Mouse (Mus musculus) brain, adult 2 months (tissue): Measurements from ENCODE around the gene Lrch1.

ENCODE experiments used
- DNase-seq: peaks from one replicate; pipeline ENCODE4 v3.0.0; 2011; ENCODE audit warnings: low read depth, low spot score

Gene Lrch1

GRCm38 (mm10) chr14:74946751-74947375, 813 bp downstream of the Lrch1 start:
- peak; percentile 91 for DNase-seq

- no peak for DNase-seq
Observed at GRCm38 (mm10) chr14:74946321-74946750, 1.3 kb downstream of the Lrch1 start.

- DNase-seq = peak; percentile 55
Observed at GRCm38 (mm10) chr14:74945266-74946215, 2.1 kb downstream of the Lrch1 start.

GRCm38 (mm10) chr14:74944128-74944755, 3.4 kb downstream of the Lrch1 start:
- DNase-seq = no peak

- no peak for DNase-seq
Observed at GRCm38 (mm10) chr14:74943581-74944117, 4.0 kb downstream of the Lrch1 start.

DNA sequence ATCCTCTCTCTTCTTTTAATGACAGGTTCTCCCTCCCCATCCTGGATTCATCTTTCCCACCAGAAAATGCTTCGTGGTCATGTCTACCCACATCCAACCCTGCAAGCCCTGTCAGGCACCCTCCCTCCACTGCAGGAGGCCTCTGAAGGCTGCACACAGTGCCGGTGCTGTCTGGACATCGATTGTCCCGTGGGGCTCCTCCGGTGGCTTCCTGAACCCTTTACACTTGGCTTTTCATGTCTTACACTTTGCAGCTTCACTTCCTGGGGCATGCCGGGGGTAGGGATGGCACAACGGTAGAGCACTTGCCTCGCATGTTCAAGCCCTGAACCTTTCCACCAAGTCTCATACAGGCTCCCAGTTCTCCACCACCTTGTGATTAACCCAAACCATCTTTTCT, 4.7 kb downstream of the Lrch1 start:
- no peak for DNase-seq

DNA sequence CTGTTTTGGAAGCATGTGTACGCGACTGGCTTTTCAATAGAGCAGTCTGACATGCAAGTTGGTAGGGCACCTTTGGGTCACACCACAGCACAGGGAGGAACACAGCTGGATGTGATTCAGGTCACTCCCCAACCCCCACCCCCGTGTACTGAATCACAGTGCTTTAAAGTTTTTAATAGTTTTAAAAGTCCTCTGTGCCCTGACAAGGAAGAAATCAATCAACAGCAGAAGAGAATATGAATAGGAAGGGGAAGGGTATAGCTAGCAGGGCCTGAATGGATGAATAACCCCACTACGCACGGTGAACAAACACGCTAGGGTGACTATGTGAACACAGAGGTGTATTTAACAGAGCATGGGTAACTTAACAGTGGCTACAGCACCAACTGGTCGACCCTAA, 6.1 kb downstream of the Lrch1 start:
- DNase-seq = no peak

GRCm38 (mm10) chr14:74940741-74941140, 6.9 kb downstream of the Lrch1 start:
- DNase-seq = no peak

DNA sequence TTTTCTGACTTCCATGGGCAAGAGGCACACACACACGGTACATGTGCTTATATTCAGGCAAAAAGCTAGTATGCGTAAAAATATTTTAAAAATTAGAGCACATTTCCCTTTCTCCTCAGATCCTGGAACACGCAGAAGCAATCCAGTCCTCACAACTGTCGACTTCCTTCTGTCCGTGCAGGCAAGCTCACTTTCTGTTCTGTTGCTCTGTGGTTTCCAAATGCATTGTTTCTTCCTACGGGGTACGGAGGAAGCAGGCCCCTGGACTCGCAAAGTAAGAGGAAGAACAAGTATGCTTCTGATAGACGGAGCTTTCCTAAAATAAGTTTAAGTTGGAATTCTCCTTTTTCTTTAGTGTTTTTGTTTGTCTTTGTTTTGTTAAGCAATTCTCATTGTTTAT, 8.3 kb downstream of the Lrch1 start:
- peak; percentile 31 for DNase-seq

DNA sequence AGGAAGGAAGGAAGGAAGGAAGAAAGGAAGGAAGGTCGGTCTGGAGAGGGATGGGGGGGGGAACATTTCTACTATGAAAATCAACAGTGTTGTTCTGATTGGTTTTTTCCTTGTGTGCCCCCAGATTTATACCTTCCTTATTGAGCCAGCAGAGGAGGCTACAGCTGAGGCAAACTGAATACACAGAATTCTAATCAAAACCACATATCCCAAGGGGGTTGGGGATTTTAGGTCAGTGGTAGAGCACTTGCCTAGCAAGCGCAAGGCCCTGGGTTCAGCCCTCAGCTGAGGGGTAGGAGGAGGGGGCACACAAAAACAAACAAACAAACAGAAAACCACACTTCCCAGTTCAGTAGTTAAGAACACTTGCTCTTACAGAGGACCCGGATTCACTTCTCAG, 8.8 kb downstream of the Lrch1 start:
- no peak for DNase-seq

- no peak for DNase-seq
Observed at GRCm38 (mm10) chr14:74936557-74937261, 11.0 kb downstream of the Lrch1 start.

GRCm38 (mm10) chr14:74935111-74935510, 12.6 kb downstream of the Lrch1 start:
- DNase-seq = no peak

DNA sequence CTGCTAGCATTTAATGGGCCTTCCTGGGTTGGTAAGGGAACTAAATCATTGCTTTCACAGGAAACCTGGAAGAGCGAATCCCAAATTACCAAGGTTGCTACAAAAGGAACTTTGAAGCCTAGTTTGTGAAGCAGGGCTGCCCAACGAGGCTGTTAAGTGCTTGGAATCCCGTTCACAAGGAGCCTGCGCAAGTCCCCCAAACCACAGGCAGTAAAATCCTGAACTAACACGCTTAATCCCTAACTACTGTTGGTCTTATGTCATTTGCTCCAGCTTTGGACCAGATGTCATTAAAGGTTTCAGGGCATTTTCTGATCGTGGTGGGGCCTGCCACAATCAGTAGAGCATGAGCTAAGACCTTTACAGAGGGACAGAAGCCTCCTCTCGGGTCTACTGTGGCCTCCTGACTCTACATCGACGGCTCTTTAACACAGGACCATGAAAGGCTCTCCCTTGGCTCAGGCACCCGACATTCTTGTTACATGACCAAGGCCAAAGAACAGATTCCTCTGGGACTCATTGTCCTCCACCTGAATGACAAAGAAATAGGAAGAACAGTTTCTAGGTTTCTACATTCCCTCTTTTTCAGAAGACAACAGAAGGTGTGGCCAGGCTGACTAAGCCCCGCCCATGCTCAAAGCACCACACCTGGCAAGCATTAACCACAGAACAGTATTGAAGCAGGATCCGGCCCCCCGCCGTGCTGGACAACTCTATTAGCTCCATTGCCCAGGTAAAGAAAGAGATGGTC, 13.5 kb downstream of the Lrch1 start:
- no peak for DNase-seq

GRCm38 (mm10) chr14:74929739-74930138, 17.9 kb downstream of the Lrch1 start:
- DNase-seq = no peak

DNA sequence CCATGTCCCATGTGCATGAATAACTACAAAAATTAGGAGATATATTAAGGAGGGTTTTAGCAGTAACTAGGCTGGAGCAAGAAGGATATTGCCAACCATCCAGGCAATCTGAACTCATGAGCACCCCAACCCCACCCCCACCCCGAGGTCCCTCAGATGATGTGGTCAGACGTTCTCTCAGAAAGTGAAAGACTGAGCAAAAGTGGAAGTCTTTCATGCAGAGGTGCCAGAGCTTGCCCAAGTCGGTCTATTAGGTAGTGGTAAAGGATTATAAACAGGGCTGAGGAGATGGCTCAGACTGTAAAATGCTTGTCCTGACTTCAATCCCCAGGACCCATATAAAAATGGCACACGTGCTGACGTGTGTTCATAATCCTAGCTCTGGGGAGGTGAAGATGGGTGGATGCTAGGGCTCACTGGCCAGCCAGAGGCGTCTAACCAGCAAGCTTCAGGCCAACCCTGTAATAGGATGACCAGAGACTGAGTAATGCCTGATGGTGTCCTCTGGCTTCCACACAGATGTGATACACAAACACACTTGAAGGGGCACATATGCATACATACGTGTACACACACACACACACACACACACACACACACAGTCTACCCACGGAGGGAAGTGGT, 18.8 kb downstream of the Lrch1 start:
- DNase-seq = no peak

- no peak for DNase-seq
Observed at GRCm38 (mm10) chr14:74926899-74927571, 20.6 kb downstream of the Lrch1 start.

GRCm38 (mm10) chr14:74925951-74926517, 21.6 kb downstream of the Lrch1 start:
- peak; percentile 60 for DNase-seq

- DNase-seq = no peak
Observed at GRCm38 (mm10) chr14:74924521-74924920, 23.2 kb downstream of the Lrch1 start.

- DNase-seq = no peak
Observed at GRCm38 (mm10) chr14:74924031-74924430, 23.6 kb downstream of the Lrch1 start.
